Mouse (Mus musculus) monocyte, adult 5-6 weeks (primary cell): ENCODE data around the gene Rrn3. TPM values are rescaled to one million over a fixed set of nuclear protein-coding genes. Genes with fewer than 3 reads are reported as not detected.
"Not testable (repeated sequence)": the region's sequence is repeated elsewhere in the genome, so short reads cannot be mapped to it uniquely, and the experiment has no call there.

ENCODE experiments used
- ATAC-seq: fragments of 153-309, 156-312 bp; replicated peaks from 2 replicates; pipeline ENCODE4 v1.8.0; 2017; ENCODE audit warnings: mild to moderate bottlenecking; ENCODE audit not compliant: low TSS enrichment, insufficient number of reproducible peaks, severe bottlenecking, poor library complexity, low FRiP score
- total RNA-seq: library from RNA; stranded (forward); fragments of 200-1000, 200-491, 200-594 nt; gene quantifications from 3 replicates; pipeline ENCODE4 v1.2.3, GENCODE M21; 2017

The Rrn3 gene
- 21.2 to 28.4 TPM (median 21.4 TPM) in 3 replicates for total RNA-seq

GRCm38 (mm10) chr16:13780353-13781036 is at the start of gene Rrn3:
Rrn3 (plus strand) TSS chr16:13780708.
- peak; percentile 99 for ATAC-seq

- no peak for ATAC-seq
Observed at GRCm38 (mm10) chr16:13732786-13733185, 47.7 kb upstream of the Rrn3 start.

- peak; percentile 59 for ATAC-seq
Observed at GRCm38 (mm10) chr16:13733518-13734137, 46.9 kb upstream of the Rrn3 start.

GRCm38 (mm10) chr16:13735977-13736376 is 44.5 kb upstream of the Rrn3 start:
- ATAC-seq, result no peak

- not testable (repeated sequence) for ATAC-seq
Observed at GRCm38 (mm10) chr16:13739044-13739443, 41.5 kb upstream of the Rrn3 start.

GRCm38 (mm10) chr16:13740844-13741243 is 39.7 kb upstream of the Rrn3 start:
- no peak for ATAC-seq

GRCm38 (mm10) chr16:13747708-13748107 is 32.8 kb upstream of the Rrn3 start:
- ATAC-seq, result no peak

- no peak for ATAC-seq
Observed at GRCm38 (mm10) chr16:13748124-13748523, 32.4 kb upstream of the Rrn3 start.

- not testable (repeated sequence) for ATAC-seq
Observed at GRCm38 (mm10) chr16:13748813-13749212, 31.7 kb upstream of the Rrn3 start.

GRCm38 (mm10) chr16:13749306-13749705 is 31.2 kb upstream of the Rrn3 start:
- ATAC-seq, result no peak

GRCm38 (mm10) chr16:13749981-13750380 is 30.5 kb upstream of the Rrn3 start:
- no peak for ATAC-seq

GRCm38 (mm10) chr16:13750626-13751025 is 29.9 kb upstream of the Rrn3 start:
- no peak for ATAC-seq

GRCm38 (mm10) chr16:13753986-13754385 is 26.5 kb upstream of the Rrn3 start:
- ATAC-seq, result no peak

GRCm38 (mm10) chr16:13754400-13755190 is 25.9 kb upstream of the Rrn3 start:
- ATAC-seq, result peak; percentile 99

- no peak for ATAC-seq
Observed at GRCm38 (mm10) chr16:13757823-13758222, 22.7 kb upstream of the Rrn3 start.

GRCm38 (mm10) chr16:13762807-13763206 is 17.7 kb upstream of the Rrn3 start:
- not testable (repeated sequence) for ATAC-seq

GRCm38 (mm10) chr16:13764519-13764918 is 16.0 kb upstream of the Rrn3 start:
- ATAC-seq, result no peak

GRCm38 (mm10) chr16:13766367-13766766 is 14.1 kb upstream of the Rrn3 start:
- no peak for ATAC-seq

GRCm38 (mm10) chr16:13771603-13772002 is 8.9 kb upstream of the Rrn3 start:
- not testable (repeated sequence) for ATAC-seq

GRCm38 (mm10) chr16:13772051-13772450 is 8.5 kb upstream of the Rrn3 start:
- not testable (repeated sequence) for ATAC-seq
